Mouse (Mus musculus) small intestine, adult 2 months (tissue): Measurements from ENCODE around the gene Wnk1. TPM values are rescaled to one million over a fixed set of nuclear protein-coding genes. Genes with fewer than 3 reads are reported as not detected.
"Not testable (repeated sequence)": the region's sequence is repeated elsewhere in the genome, so short reads cannot be mapped to it uniquely, and the experiment has no call there.

ENCODE experiments used
- H3K27ac ChIP-seq: fragments of 200-500 bp; 2 replicates; pipeline ENCODE4 v1.5.1; 2012; ENCODE audit warnings: low read depth, low read length, control low read depth, inconsistent platforms; ENCODE audit not compliant: insufficient read depth
- H3K27me3 ChIP-seq: fragments of 200-500 bp; 2 replicates; pipeline ENCODE4 v1.6.1; 2012; ENCODE audit warnings: mild to moderate bottlenecking, moderate library complexity, low read length, inconsistent platforms; ENCODE audit not compliant: control insufficient read depth, insufficient read depth
- H3K36me3 ChIP-seq: fragments of 200-500 bp; 2 replicates; pipeline ENCODE4 v1.6.1; 2012; ENCODE audit warnings: mild to moderate bottlenecking, low read length, control low read depth, inconsistent platforms; ENCODE audit not compliant: control insufficient read depth, insufficient read depth
- H3K4me1 ChIP-seq: fragments of 200-500 bp; 2 replicates; pipeline ENCODE4 v1.6.1; 2012; ENCODE audit warnings: low read length, inconsistent platforms, mixed read lengths; ENCODE audit not compliant: control insufficient read depth, insufficient read depth, insufficient read length
- H3K4me3 ChIP-seq: fragments of 200-500 bp; 2 replicates; pipeline ENCODE4 v1.5.1; 2012; ENCODE audit warnings: low read depth, mild to moderate bottlenecking, control low read depth, inconsistent platforms, low read length, moderate library complexity
- CTCF ChIP-seq: fragments of 200-500 bp; IDR thresholded peaks from 2 replicates; pipeline ENCODE4 v1.5.1; 2012; ENCODE audit warnings: low read depth, mild to moderate bottlenecking, control low read depth, inconsistent platforms, low read length, moderate library complexity, mixed read lengths; ENCODE audit not compliant: insufficient replicate concordance, insufficient read length; ENCODE audit errors: extremely low read depth
- POLR2A ChIP-seq: fragments of 200-500 bp; IDR thresholded peaks from 2 replicates; pipeline ENCODE4 v1.6.1; 2012; ENCODE audit warnings: low read depth, mild to moderate bottlenecking, control low read depth, inconsistent platforms, low read length, moderate library complexity
- WGBS: fragments of 180-500 bp; shearing (Covaris S2); methylation state at CpG from one replicate; pipeline ENCODE4 v1.1.7; 2018; 5-methylcytosine and 5-hydroxymethylcytosine counted together
- polyA plus RNA-seq: library from polyadenylated mRNA; depleted of rRNA; stranded (reverse); fragments of >200 nt; gene quantifications from 2 replicates; pipeline ENCODE4 v1.2.3, GENCODE M21; 2012; rRNA removed

Gene Wnk1
- 21.5 and 33.7 TPM in 2 replicates for polyA plus RNA-seq

DNA sequence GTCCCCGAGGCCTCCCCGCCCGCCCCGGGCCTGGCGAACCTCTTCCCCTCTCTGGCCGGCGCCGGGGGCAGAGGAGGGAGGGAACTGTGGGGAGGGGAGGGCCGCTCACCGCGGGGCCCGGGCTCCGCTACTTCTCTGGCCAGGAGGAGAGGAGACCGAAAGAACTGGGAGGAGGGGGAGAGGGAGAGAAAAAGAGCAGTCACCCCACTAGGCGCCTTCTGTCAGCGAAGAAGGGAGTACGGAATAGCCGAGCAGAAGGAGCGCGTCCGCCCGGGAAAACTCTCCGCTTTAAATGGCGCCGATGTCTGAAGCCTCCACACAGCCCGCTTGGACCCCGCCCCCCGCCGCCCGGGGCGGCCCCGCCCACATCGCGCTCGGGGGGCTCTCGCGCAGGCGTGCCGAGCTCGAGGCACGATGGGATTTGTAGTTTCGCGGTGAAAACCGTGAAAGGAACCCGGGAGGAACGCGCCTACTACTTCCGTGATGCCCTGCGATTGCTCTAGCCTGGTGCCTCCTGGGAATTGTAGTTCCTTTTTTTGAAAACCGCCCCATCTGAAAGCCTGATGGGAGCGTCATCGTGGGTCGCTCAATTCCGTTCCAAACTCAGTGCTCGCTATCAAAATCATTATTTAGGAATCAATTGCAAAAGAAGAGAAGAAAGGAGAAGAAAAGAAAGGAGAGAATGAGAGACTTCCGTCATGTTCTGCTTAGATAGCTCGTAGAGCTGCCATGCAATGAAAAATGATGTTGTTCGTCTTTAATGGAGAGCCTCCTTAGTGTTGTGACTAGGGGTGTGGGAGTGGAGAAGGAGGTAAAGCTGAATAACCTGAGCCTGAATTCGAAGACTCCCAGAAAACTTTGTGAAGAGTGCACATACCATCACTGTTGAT is at the start of gene Wnk1:
TSS of gene Wnk1 (minus strand) at position 307 of the 890 bp plus-strand sequence.
- Histone ChIP-seq H3K27ac (peak within 1 kb of the TSS; percentile 95), H3K4me1 (no peaks in the 10 kb centered on the region), H3K4me3 (peak within 1 kb of the TSS; percentile 88), H3K36me3 (no peaks in the 10 kb centered on the region), H3K27me3 (no peaks in the 10 kb centered on the region)
- TF ChIP-seq POLR2A (peak; percentile 98), CTCF (no peak)
- WGBS = under 1% methylated on average over 57 of the region's 59 CpGs

GRCm38 (mm10) chr6:120087041-120087440 is 48.6 kb upstream of the Wnk1 start:
- H3K36me3 ChIP-seq, H3K4me1 ChIP-seq, H3K4me3 ChIP-seq, H3K27me3 ChIP-seq, H3K27ac ChIP-seq: not testable (repeated sequence)
- WGBS = 91% methylated on average over 8 of the region's 8 CpGs

- TF ChIP-seq POLR2A (no peak), CTCF (no peak)
- Histone ChIP-seq H3K27ac (no peak overlapping the region), H3K27me3 (no peaks in the 10 kb centered on the region), H3K36me3 (no peaks in the 10 kb centered on the region), H3K4me3 (no peak overlapping the region), H3K4me1 (no peaks in the 10 kb centered on the region; the same call in 1 of the 2 replicates)
- WGBS = 88% methylated on average over 3 of the region's 3 CpGs
These were observed 47.4 kb upstream of the Wnk1 start for GRCm38 (mm10) chr6:120085832-120086231.

GRCm38 (mm10) chr6:120084983-120085382 is 46.5 kb upstream of the Wnk1 start:
- WGBS = 95% methylated on average over 2 of the region's 2 CpGs
- Histone ChIP-seq H3K4me1 (no peaks in the 10 kb centered on the region; the same call in 1 of the 2 replicates), H3K27ac (no peak overlapping the region), H3K27me3 (no peaks in the 10 kb centered on the region), H3K4me3 (no peak overlapping the region), H3K36me3 (no peaks in the 10 kb centered on the region)
- TF ChIP-seq CTCF (no peak), POLR2A (no peak)

- peak overlapping the region; percentile 81 for H3K27ac ChIP-seq
- TF ChIP-seq CTCF (no peak), POLR2A (no peak)
These were observed 45.0 kb upstream of the Wnk1 start for GRCm38 (mm10) chr6:120083442-120083841.

GRCm38 (mm10) chr6:120082951-120083411 is 44.5 kb upstream of the Wnk1 start:
- Histone ChIP-seq H3K36me3 (no peaks in the 10 kb centered on the region), H3K27me3 (no peaks in the 10 kb centered on the region), H3K27ac (peak overlapping the region; percentile 81), H3K4me1 (no peaks in the 10 kb centered on the region; the same call in 1 of the 2 replicates), H3K4me3 (no peak overlapping the region)
- WGBS = 77% methylated on average over 8 of the region's 8 CpGs
- TF ChIP-seq POLR2A = no peak

More at GRCm38 (mm10) chr6:120083442-120083841, 45.0 kb upstream of the Wnk1 start:
- Histone ChIP-seq H3K27me3 (no peaks in the 10 kb centered on the region), H3K4me1 (no peaks in the 10 kb centered on the region; the same call in 1 of the 2 replicates), H3K36me3 (no peaks in the 10 kb centered on the region), H3K4me3 (no peak overlapping the region)
- WGBS = 66% methylated on average over 6 of the region's 6 CpGs

GRCm38 (mm10) chr6:120082251-120082950 is 43.9 kb upstream of the Wnk1 start:
- H3K27me3 ChIP-seq = no peaks in the 10 kb centered on the region
- H3K27ac ChIP-seq = peak overlapping the region; percentile 57
- H3K36me3 ChIP-seq = no peaks in the 10 kb centered on the region
- no peak overlapping the region for H3K4me3 ChIP-seq
- H3K4me1 ChIP-seq = no peaks in the 10 kb centered on the region; the same call in 1 of the 2 replicates
- 86% methylated on average over 6 of the region's 6 CpGs for WGBS
- no peak for TF ChIP-seq CTCF
- no peak for TF ChIP-seq POLR2A
